Mouse (Mus musculus) urinary bladder, postnatal 4 days (tissue): ENCODE measurements around the gene Pofut2.

Experiments used
- DNase-seq, 2 experiments: peaks; one replicate each; pipeline ENCODE4 v3.0.0; 2021 to 2022; ENCODE audit warnings: low spot score in 2 of 2

Pofut2 gene

GRCm38 (mm10) chr10:77315682-77316081 is 56.7 kb downstream of the Pofut2 start:
- no peak for DNase-seq
